Mouse (Mus musculus) thymus, adult 2 months (tissue): ENCODE results near the gene Vmp1. TPM values are rescaled to one million over a fixed set of nuclear protein-coding genes. Genes with fewer than 3 reads are reported as not detected.

Source experiments
- DNase-seq: peaks from one replicate; pipeline ENCODE4 v3.0.0; 2021
- H3K27ac ChIP-seq: fragments of 200-500 bp; 2 replicates; pipeline ENCODE4 v1.5.1; 2012; ENCODE audit warnings: low read length, control low read depth; ENCODE audit not compliant: control insufficient read depth, insufficient read depth
- H3K27me3 ChIP-seq: fragments of 200-500 bp; 2 replicates; pipeline ENCODE4 v1.6.1; 2012; ENCODE audit warnings: mild to moderate bottlenecking, low read length, moderate library complexity, mixed read lengths; ENCODE audit not compliant: control insufficient read depth, insufficient read depth
- H3K36me3 ChIP-seq: fragments of 200-500 bp; 2 replicates; pipeline ENCODE4 v1.6.1; 2012; ENCODE audit warnings: mild to moderate bottlenecking, low read length, moderate library complexity; ENCODE audit not compliant: control insufficient read depth, insufficient read depth
- H3K4me1 ChIP-seq: fragments of 200-500 bp; replicated peaks from 2 replicates; pipeline ENCODE4 v1.6.1; 2012; ENCODE audit warnings: low read length; ENCODE audit not compliant: control insufficient read depth, insufficient read depth
- H3K4me3 ChIP-seq: fragments of 200-500 bp; 2 replicates; pipeline ENCODE4 v1.5.1; 2012; ENCODE audit warnings: mild to moderate bottlenecking, low read length, control low read depth, moderate library complexity; ENCODE audit not compliant: control insufficient read depth, insufficient read depth
- CTCF ChIP-seq: fragments of 200-500 bp; IDR thresholded peaks from 2 replicates; pipeline ENCODE4 v1.5.1; 2012; ENCODE audit warnings: mild to moderate bottlenecking, control low read depth, low read length, moderate library complexity, borderline replicate concordance; ENCODE audit not compliant: control insufficient read depth, poor library complexity, insufficient read depth; ENCODE audit errors: extremely low read depth
- POLR2A ChIP-seq: fragments of 200-500 bp; IDR thresholded peaks from 2 replicates; pipeline ENCODE4 v1.6.1; 2012; ENCODE audit warnings: mild to moderate bottlenecking, low read length, control low read depth, moderate library complexity; ENCODE audit not compliant: control insufficient read depth, poor library complexity, insufficient read depth; ENCODE audit errors: extremely low read depth
- WGBS: fragments of 180-500 bp; shearing (Covaris S2); methylation state at CpG from one replicate; pipeline ENCODE4 v1.1.7; 2018; 5-methylcytosine and 5-hydroxymethylcytosine counted together
- polyA plus RNA-seq: library from polyadenylated mRNA; depleted of rRNA; stranded (reverse); fragments of >200 nt; gene quantifications from 2 replicates; pipeline ENCODE4 v1.2.3, GENCODE M21; 2012

Gene Vmp1
- polyA plus RNA-seq, 1 experiment: 36.7 TPM

- DNase-seq: no peak
- Histone ChIP-seq H3K27me3 (no peaks in the 10 kb centered on the region), H3K4me3 (no peak overlapping the region), H3K36me3 (no peaks in the 10 kb centered on the region), H3K4me1 (0 out of 2 replicates have a peak, but pooled peaks cover 4% of the 10 kb centered on the region), H3K27ac (no peak overlapping the region)
- no peak for TF ChIP-seq POLR2A
- TF ChIP-seq CTCF: no peak
- 42% methylated on average over 1 of the region's 1 CpGs for WGBS
These were observed 61.3 kb downstream of the Vmp1 start for GRCm38 (mm10) chr11:86622191-86622912.

DNA sequence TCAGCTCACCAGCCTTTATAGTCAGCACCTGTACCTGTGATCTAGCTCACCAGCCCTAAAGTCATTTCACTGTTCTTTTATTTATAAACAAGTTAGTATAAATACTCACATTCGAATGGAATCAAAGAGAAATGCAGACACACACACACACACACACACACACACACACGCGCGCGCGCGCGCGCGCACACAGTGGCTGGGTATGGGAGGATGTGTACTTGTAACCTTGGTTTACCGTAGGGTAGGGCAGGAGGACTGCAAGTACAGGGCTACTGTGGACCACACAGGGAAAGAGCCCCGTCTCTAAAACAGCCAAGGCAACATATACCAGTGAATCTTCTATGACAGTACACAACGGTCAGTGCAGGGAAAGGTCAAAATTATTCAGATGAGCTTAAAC is 62.5 kb downstream of the Vmp1 start:
- Histone ChIP-seq H3K4me1 (0 out of 2 replicates have a peak, but pooled peaks cover 4% of the 10 kb centered on the region), H3K36me3 (no peaks in the 10 kb centered on the region), H3K27ac (no peak overlapping the region), H3K27me3 (no peaks in the 10 kb centered on the region), H3K4me3 (no peak overlapping the region)
- no peak for DNase-seq
- TF ChIP-seq POLR2A: no peak
- TF ChIP-seq CTCF: no peak
- WGBS: 91% methylated on average over 13 of the region's 13 CpGs

DNA sequence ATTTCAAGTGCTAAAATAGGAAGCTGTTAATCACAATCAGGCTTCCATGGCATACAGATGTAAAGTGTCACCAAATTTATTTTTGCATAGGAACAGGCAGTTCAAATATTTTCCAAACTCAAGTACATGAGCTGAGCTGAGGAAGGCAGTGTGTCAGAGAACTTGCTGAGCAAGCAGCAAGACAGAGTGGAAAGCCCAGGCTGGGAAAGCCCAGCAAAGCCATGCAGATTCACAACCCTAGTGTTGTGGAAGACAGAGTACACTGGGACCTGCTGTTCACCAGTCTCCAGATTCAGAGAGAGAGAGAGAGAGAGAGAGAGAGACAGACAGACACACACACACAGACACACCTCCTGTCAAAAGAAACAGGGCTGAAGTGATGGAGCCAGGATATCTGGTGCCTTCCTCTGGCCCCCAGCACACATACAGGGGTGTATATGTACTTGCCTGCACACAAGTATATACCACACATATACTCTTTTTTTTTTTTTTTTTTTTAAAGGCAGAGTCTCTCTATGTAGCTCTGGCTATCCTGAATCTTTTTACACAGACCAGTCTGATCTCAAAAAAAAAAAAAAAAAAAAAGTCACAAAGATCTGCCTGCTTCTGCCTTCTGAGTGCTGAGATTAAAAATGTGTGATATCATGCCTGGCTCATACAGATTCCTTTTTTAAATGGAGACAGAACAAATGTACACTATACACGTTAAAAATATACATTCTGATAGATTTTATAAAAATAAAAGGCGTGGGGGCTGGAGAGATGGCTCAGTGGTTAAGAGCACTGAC is 64.9 kb downstream of the Vmp1 start:
- Histone ChIP-seq H3K36me3 (no peaks in the 10 kb centered on the region), H3K4me3 (no peak overlapping the region), H3K27ac (no peak overlapping the region), H3K27me3 (no peaks in the 10 kb centered on the region), H3K4me1 (0 out of 2 replicates have a peak, but pooled peaks cover 2% of the 10 kb centered on the region)
- DNase-seq: no peak
- 97% methylated on average over 2 of the region's 2 CpGs for WGBS
- no peak for TF ChIP-seq POLR2A
- TF ChIP-seq CTCF: no peak

- no peaks in the 10 kb centered on the region for H3K36me3 ChIP-seq
- 96% methylated on average over 5 of the region's 5 CpGs for WGBS
- no peaks in the 10 kb centered on the region for H3K27me3 ChIP-seq
- no peak overlapping the region for H3K27ac ChIP-seq
- DNase-seq: no peak
- H3K4me3 ChIP-seq: no peak overlapping the region
- H3K4me1 ChIP-seq: no peaks in the 10 kb centered on the region
- no peak for TF ChIP-seq CTCF
- TF ChIP-seq POLR2A: no peak
These were observed 69.0 kb downstream of the Vmp1 start for GRCm38 (mm10) chr11:86614607-86615006.

- no peak overlapping the region for H3K4me3 ChIP-seq
- H3K27me3 ChIP-seq: no peaks in the 10 kb centered on the region
- H3K36me3 ChIP-seq: no peaks in the 10 kb centered on the region
- no peaks in the 10 kb centered on the region for H3K4me1 ChIP-seq
- no peak for DNase-seq
- WGBS: 18% methylated on average over 2 of the region's 2 CpGs
- H3K27ac ChIP-seq: no peak overlapping the region
- TF ChIP-seq POLR2A: no peak
- no peak for TF ChIP-seq CTCF
These were observed 69.5 kb downstream of the Vmp1 start for GRCm38 (mm10) chr11:86614056-86614530.

GRCm38 (mm10) chr11:86611991-86612390 is 71.6 kb downstream of the Vmp1 start:
- Histone ChIP-seq H3K27ac (no peak overlapping the region), H3K4me1 (no peaks in the 10 kb centered on the region), H3K4me3 (no peak overlapping the region), H3K27me3 (no peaks in the 10 kb centered on the region), H3K36me3 (no peaks in the 10 kb centered on the region)
- DNase-seq: no peak
- TF ChIP-seq POLR2A: no peak
- no peak for TF ChIP-seq CTCF
- 85% methylated on average over 1 of the region's 1 CpGs for WGBS
